Mouse (Mus musculus) hematopoietic stem cell, adult 5-6 weeks (primary cell): Measurements from ENCODE around the gene Stk39. TPM values are rescaled to one million over a fixed set of nuclear protein-coding genes. Genes with fewer than 3 reads are reported as not detected.
A peak's percentile ranks its signal among the peaks of the same experiment; 100 is the strongest.
"Not testable (repeated sequence)": the region's sequence is repeated elsewhere in the genome, so short reads cannot be mapped to it uniquely, and the experiment has no call there.

Experiments
- ATAC-seq, 2 experiments: fragments of 125-278 bp in 1 of 2; replicated peaks in 1 of 2; 2 replicates each; pipeline ENCODE4 v1.8.0; 2016 to 2017; ENCODE audit warnings: inconsistent platforms in 2 of 2, mild to moderate bottlenecking in 2 of 2, moderate number of reproducible peaks in 2 of 2, low read depth in 1 of 2, moderate TSS enrichment in 1 of 2; ENCODE audit not compliant: low FRiP score in 2 of 2, poor library complexity in 2 of 2, severe bottlenecking in 2 of 2, insufficient read depth in 1 of 2, low TSS enrichment in 1 of 2
- total RNA-seq: library from RNA; stranded (forward); fragments of 172-1452, 232-1000 nt; gene quantifications from 2 replicates; pipeline ENCODE4 v1.2.3, GENCODE M21; 2017

The Stk39 gene
- total RNA-seq, 1 experiment from 2014 or later, result 11.0 TPM

DNA sequence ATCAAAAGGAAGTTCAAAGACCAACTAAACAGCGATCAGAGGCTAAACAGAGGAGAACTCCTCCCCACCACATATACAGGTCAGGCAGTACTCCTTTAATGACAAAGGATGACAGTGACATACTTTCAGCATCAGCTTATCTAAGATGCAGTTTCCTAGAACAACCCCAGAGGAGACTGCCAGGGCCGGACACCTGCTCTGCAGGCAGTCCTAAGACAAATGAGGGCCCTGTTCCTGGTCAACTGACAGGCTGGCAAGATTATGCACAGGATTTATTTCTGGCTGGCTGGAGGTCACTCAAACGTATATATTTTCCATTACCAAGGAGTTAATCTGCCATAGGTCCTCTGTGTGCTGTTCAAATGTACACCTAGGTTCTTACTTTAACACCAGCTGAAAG, 225.8 kb downstream of the Stk39 start:
- ATAC-seq, result no peak

DNA sequence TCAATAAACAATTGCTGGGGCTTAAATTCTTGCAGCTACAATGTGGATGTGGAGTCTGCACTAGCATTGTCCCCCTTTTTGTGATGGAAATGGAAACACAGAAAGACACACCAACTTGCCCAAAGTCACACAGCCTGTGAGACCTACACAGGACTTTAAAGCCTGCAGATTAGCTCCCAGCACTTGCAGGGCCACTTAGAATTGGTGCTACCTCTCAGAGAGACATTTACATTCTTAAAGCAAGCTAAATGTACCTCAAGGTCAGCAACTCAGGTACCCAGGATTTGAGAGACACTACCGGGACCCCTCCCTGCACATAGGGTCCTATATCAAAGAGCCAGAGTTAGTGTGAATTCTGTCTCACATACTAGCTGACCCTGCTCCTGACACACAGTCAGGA, 227.5 kb downstream of the Stk39 start:
- no peak for ATAC-seq

- ATAC-seq, result no peak
Measured at GRCm38 (mm10) chr2:68243879-68244553, 228.1 kb downstream of the Stk39 start.

DNA sequence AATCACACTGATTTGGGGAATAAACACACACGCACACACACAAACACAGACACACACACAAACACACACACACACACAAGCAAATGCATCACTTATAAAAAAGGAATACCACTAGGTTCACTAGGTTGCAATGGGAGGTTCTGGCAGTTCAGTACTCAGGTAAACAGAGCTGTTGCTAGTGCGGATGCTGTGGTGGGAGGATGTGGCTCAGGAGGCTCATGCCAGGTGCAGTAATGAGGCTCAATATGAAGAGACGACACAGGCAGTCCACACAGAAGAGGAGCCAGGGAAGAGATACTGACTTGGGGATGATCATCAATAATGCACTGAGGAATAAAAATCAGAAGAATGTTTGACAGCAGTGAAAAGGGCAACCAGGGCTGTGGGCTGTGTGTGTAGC, 228.8 kb downstream of the Stk39 start:
- ATAC-seq, result no peak

- peak; percentile 22 to 79; a peak in 3 of 4 replicates for ATAC-seq
Measured at GRCm38 (mm10) chr2:68242069-68242468, 230.0 kb downstream of the Stk39 start.

- ATAC-seq, result 0 out of 4 replicates have a peak, but pooled peaks have one; percentile 42 to 52
Measured at GRCm38 (mm10) chr2:68241640-68242039, 230.4 kb downstream of the Stk39 start.

- not testable (repeated sequence) for ATAC-seq
Measured at GRCm38 (mm10) chr2:68239415-68239814, 232.7 kb downstream of the Stk39 start.

DNA sequence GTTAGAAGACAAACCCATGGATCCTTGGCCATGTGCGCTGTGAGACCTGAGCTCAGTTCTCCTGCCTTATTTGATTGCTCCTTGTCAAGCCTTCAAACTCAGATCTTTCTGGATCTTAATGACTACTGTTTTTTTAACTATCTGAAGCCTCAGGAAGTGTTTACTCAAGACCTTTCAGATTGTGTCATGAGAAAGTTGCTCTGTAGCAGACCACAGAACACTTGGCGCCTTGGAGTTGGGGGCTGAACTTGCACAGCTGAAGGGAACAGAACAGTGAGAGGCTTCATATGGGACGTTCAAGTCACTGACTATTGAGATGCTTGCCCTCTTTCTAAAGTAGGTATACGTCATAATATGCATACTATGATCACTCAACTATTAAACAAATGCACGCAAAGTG, 239.1 kb downstream of the Stk39 start:
- ATAC-seq, result peak in 1 of 2 experiments; percentile 7; a peak in 1 of 4 replicates

- no peak for ATAC-seq
Measured at GRCm38 (mm10) chr2:68229872-68230271, 242.2 kb downstream of the Stk39 start.

DNA sequence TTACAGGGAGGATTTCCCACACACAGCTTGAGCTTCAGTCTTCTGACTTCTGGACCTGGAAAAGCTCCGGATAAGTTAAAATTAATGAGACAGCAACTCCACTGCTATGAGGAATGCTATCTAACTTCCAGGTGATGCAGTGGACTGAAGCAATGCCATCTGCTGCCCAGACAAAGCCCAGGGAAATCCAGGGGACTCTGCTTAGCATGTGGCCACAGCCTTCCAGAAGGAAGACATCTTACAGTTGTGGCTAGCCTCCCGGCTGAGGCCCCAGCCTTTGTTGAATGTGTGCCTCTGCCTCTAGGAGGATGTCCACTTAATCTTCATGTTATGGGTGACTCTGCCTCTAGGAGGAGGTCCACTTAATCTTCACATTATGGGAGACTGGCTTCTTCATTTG, 243.0 kb downstream of the Stk39 start:
- no peak for ATAC-seq

GRCm38 (mm10) chr2:68222227-68222873, 249.7 kb downstream of the Stk39 start:
- no peak for ATAC-seq

DNA sequence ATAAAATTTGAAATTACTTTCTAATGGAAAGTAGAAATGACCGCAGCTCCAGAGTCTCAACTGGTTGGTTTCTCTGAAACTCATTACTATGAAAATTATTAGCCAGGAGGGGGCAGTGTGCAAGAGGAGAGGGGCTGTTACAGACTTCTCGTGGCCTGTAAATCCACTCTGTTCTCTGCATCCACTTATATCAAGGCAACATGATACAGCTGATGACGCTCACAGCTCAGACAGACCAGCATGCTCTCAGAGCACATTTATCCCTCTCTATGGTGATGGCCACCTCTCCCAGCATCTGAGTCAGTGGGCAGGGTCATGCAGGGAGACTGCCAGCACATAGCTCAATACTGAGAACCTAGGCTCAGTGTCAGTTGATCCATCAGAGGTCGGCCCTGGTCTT, 250.8 kb downstream of the Stk39 start:
- peak in 1 of 2 experiments; percentile 48; a peak in 1 of 4 replicates for ATAC-seq

GRCm38 (mm10) chr2:68219823-68220222, 252.2 kb downstream of the Stk39 start:
- ATAC-seq, result peak; percentile 57 to 72

DNA sequence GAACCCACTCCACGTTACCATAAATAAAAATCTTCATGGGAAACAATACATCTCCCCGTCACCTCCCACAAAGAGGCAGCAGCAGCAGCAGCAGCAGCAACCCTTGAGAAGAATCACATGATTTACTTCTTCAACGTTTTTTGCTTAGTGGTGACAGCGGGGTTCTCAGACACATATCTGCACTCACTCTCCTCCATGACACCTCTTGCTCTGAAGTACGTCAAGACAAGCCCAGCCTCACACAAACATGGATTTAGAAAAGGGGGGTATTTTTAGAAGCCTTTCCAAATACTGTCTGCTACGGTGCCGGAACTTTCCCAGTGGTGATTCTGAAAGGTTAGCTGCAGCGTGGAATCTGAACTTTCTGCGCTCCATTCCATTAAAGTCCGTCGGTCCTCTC, 256.9 kb downstream of the Stk39 start:
- no peak for ATAC-seq

DNA sequence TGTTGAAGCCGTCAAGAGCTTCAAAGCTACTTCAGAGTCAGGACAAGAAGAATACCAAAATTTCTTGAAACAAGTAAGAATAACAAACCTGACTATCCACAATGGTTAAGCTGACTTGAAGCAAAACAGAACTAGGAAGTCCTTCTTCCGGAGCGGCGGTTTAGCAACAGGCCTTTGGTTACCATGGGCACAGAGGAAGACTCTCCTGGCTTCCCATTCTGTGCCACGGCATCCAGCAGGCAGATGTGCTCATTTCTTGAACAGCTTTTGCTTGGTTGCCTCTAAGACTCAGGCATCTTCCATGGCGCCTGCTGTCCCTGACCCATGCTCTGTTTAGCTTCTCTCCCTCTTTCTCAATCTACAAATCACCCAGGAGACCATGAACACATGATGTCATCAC, 257.7 kb downstream of the Stk39 start:
- ATAC-seq, result peak; percentile 84 to 88; a peak in 3 of 4 replicates

- no peak for ATAC-seq
Measured at GRCm38 (mm10) chr2:68211443-68211842, 260.6 kb downstream of the Stk39 start.

DNA sequence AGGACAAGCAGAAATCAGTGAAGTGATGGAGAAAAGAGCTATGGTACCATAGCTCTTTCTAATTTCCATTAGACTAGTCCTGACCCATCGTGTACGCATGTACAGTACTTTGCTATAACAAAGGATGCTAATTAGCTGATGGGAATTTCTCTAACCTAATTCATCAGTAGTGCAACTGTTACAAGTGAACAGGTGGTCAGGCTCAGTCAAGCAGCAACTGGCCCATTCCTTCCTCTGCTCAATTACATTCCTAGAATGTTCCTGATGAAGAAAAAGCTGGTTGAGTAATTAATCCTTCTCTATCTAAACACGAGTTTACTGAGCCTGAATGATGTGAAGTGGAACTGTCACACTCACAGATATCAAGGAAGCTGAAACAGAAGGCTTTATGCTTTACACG, 275.8 kb downstream of the Stk39 start:
- no peak for ATAC-seq

DNA sequence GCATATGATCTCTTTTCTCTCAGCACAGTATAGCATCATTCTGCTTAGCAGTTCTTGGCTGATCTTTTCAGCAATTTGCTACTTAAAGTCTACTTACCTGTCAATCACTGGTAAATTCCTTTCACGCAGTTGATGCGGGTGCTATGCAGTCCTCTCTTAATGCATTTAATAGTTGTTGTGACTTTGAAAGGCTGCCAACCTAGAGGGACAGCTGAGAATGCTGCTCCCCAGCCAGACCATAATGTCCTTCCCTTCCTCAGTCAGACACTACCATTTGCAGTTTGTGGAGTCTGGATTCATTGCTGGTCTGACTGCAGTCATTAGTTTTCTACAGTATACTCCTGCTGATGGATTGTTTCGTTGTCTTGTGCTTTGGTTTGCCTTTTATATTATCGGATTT, 277.6 kb downstream of the Stk39 start:
- ATAC-seq, result no peak

DNA sequence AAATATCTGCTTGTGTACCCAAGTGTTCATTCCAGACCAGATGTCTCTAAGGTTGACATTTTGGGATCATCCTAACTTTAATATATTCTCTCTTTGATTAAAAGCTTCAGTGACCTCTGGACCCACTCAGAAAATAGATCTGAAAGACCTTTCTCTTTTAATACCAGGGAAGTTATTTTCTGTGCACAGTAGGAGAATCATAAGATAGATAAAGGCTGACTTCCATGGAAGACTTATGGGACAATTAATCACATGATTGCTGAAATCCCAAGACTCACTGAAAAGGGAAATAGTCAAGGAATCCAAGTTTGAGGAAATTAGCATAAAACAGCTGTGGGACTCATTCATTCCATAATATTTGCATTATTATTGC, 278.6 kb downstream of the Stk39 start:
- ATAC-seq, result no peak
